Mouse (Mus musculus) stomach, postnatal 0 days (tissue): ENCODE data around the gene Timm13.

ENCODE experiments used
- CTCF ChIP-seq: IDR thresholded peaks from 2 replicates; pipeline ENCODE4 v1.5.1; 2016; ENCODE audit warnings: antibody characterized with exemption, low read depth, mild to moderate bottlenecking, moderate library complexity
- EP300 ChIP-seq: optimal IDR thresholded peaks from 2 replicates; pipeline ENCODE3; 2016; ENCODE audit warnings: antibody characterized with exemption

- TF ChIP-seq EP300: no peak
- no peak for TF ChIP-seq CTCF
Observed at GRCm38 (mm10) chr10:80857848-80858247, 42.9 kb downstream of the Timm13 start.
